In genomic region chr8:105483212-105484029, GRCm38 (mm10) we compare ENCODE assay signal across 8 mouse cellular contexts. TPM values are rescaled to one million over a fixed set of nuclear protein-coding genes. Genes with fewer than 3 reads are reported as not detected.
DNase-seq lines count a peak whose midpoint lies in the region; ATAC-seq and TF ChIP-seq lines count a peak whose summit lies in the region.

No protein-coding gene starts in this region.

- no peak for DNase-seq in kidney, adult 11 months
- DNase-seq in brain, embryonic 14.5 days (ENCODE audit: low read depth), result no peak
- DNase-seq in heart, embryonic 10.5 days (ENCODE audit: low spot score), result no peak
- DNase-seq in limb, embryonic 10.5 days (ENCODE audit: low spot score), result peak; percentile 70
- no peak for DNase-seq in spleen, adult 12 weeks (ENCODE audit: low spot score)

- H3K9ac ChIP-seq in kidney, embryonic 15.5 days, result no peak overlapping the region
- no peak overlapping the region for H3K9ac ChIP-seq in midbrain, embryonic 13.5 days (replicated peaks)

- H3K4me1 ChIP-seq in kidney, embryonic 15.5 days, result peaks cover 19% of the 10 kb centered on the region
- H3K4me1 ChIP-seq in heart, embryonic 10.5 days, result peaks cover 35% of the 10 kb centered on the region
- H3K4me1 ChIP-seq in limb, embryonic 10.5 days, result peaks cover 38% of the 10 kb centered on the region
- peaks cover 22% of the 10 kb centered on the region for H3K4me1 ChIP-seq in midbrain, embryonic 13.5 days (replicated peaks)

- 35% methylated on average over 14 of the region's 14 CpGs for WGBS in kidney, embryonic 15.5 days
- 28% methylated on average over 14 of the region's 14 CpGs for WGBS in heart, embryonic 10.5 days
- 22% methylated on average over 14 of the region's 14 CpGs for WGBS in limb, embryonic 10.5 days
- 31% methylated on average over 14 of the region's 14 CpGs for WGBS in midbrain, embryonic 13.5 days

- peak; percentile 70 for TF ChIP-seq CTCF in brain, embryonic 14.5 days (IDR thresholded peaks at IDR 0.05; ENCODE audit: borderline replicate concordance, extremely low read depth, insufficient read depth, insufficient read length)

- peak; percentile 59 for ATAC-seq in kidney, embryonic 15.5 days (replicated peaks; ENCODE audit: low FRiP score)
- ATAC-seq in midbrain, embryonic 13.5 days, result peak; percentile 65
- ATAC-seq in monocyte, adult 5-6 weeks (replicated peaks; ENCODE audit: insufficient number of reproducible peaks, low FRiP score, low TSS enrichment, poor library complexity, severe bottlenecking), result no peak

- no peak overlapping the region for H3K4me3 ChIP-seq in kidney, embryonic 15.5 days (replicated peaks)
- no peak overlapping the region for H3K4me3 ChIP-seq in heart, embryonic 10.5 days
- no peak overlapping the region for H3K4me3 ChIP-seq in limb, embryonic 10.5 days
- no peak overlapping the region for H3K4me3 ChIP-seq in midbrain, embryonic 13.5 days (replicated peaks)

- no peak for TF ChIP-seq POLR2A in brain, embryonic 14.5 days (IDR thresholded peaks at IDR 0.05; ENCODE audit: borderline replicate concordance, extremely low read depth, insufficient read depth, insufficient read length, poor library complexity, severe bottlenecking)

- peaks cover 28% of the 10 kb centered on the region for H3K36me3 ChIP-seq in kidney, embryonic 15.5 days
- H3K36me3 ChIP-seq in heart, embryonic 10.5 days, result 0 out of 2 replicates have a peak, but pooled peaks cover 8% of the 10 kb centered on the region
- H3K36me3 ChIP-seq in limb, embryonic 10.5 days, result peaks cover 11% of the 10 kb centered on the region; the same call in 1 of the 2 replicates
- H3K36me3 ChIP-seq in midbrain, embryonic 13.5 days, result peaks cover 13% of the 10 kb centered on the region; the same call in 1 of the 2 replicates

- H3K4me2 ChIP-seq in kidney, embryonic 15.5 days, result no peak overlapping the region
- H3K4me2 ChIP-seq in midbrain, embryonic 13.5 days (replicated peaks), result no peak overlapping the region

- H3K27ac ChIP-seq in kidney, embryonic 15.5 days, result no peak overlapping the region
- 0 out of 2 replicates have a peak overlapping the region, but pooled peaks have one; percentile 26 for H3K27ac ChIP-seq in heart, embryonic 10.5 days
- peak overlapping the region; percentile 51; the same call in 1 of the 2 replicates for H3K27ac ChIP-seq in limb, embryonic 10.5 days
- no peak overlapping the region for H3K27ac ChIP-seq in midbrain, embryonic 13.5 days

- H3K27me3 ChIP-seq in kidney, embryonic 15.5 days, result no peaks in the 10 kb centered on the region
- H3K27me3 ChIP-seq in heart, embryonic 10.5 days (ENCODE audit: insufficient read depth, poor library complexity, severe bottlenecking), result no peaks in the 10 kb centered on the region
- H3K27me3 ChIP-seq in limb, embryonic 10.5 days (ENCODE audit: low read depth, poor library complexity, severe bottlenecking), result no peaks in the 10 kb centered on the region
- H3K27me3 ChIP-seq in midbrain, embryonic 13.5 days, result no peaks in the 10 kb centered on the region

- no peaks in the 10 kb centered on the region for H3K9me3 ChIP-seq in kidney, embryonic 15.5 days (replicated peaks)
- H3K9me3 ChIP-seq in heart, embryonic 10.5 days, result no peaks in the 10 kb centered on the region
- no peaks in the 10 kb centered on the region for H3K9me3 ChIP-seq in limb, embryonic 10.5 days (replicated peaks)
- H3K9me3 ChIP-seq in midbrain, embryonic 13.5 days, result no peaks in the 10 kb centered on the region

RNA-seq across cellular contexts. Expression of gene Tppp3, which starts 12.1 kb away (rescaled TPM):
- 30.7 and 38.3 TPM in 2 replicates for polyA plus RNA-seq in kidney, embryonic 15.5 days (2015; fragmentation: Nextera tagmentation; extraction: Ambion mirVana)
- polyA plus RNA-seq in brain, embryonic 14.5 days (2012; rRNA removed), result 62.7 and 89.6 TPM in 2 replicates
- polyA plus RNA-seq in heart, embryonic 10.5 days (2016; fragmentation: Nextera tagmentation; extraction: Ambion mirVana), result 25.5 and 28.4 TPM in 2 replicates
- 8.4 and 13.5 TPM in 2 replicates for polyA plus RNA-seq in limb, embryonic 10.5 days (2016; fragmentation: Nextera tagmentation; extraction: Ambion mirVana)
- polyA plus RNA-seq in midbrain, embryonic 13.5 days (2015; fragmentation: Nextera tagmentation; extraction: Ambion mirVana), result 93.1 and 111 TPM in 2 replicates
- 164 to 258 TPM (median 248 TPM) in 3 replicates for total RNA-seq in monocyte, adult 5-6 weeks (2017)

RNA-seq across cellular contexts. Expression of gene Zdhhc1, which starts 13.3 kb away (rescaled TPM):
- polyA plus RNA-seq in kidney, embryonic 15.5 days (2015; fragmentation: Nextera tagmentation; extraction: Ambion mirVana), result 39.2 and 43.7 TPM in 2 replicates
- 40.0 and 46.2 TPM in 2 replicates for polyA plus RNA-seq in brain, embryonic 14.5 days (2012; rRNA removed)
- polyA plus RNA-seq in heart, embryonic 10.5 days (2016; fragmentation: Nextera tagmentation; extraction: Ambion mirVana), result 16.1 and 21.6 TPM in 2 replicates
- polyA plus RNA-seq in limb, embryonic 10.5 days (2016; fragmentation: Nextera tagmentation; extraction: Ambion mirVana), result 18.9 and 25.3 TPM in 2 replicates
- 26.2 and 31.3 TPM in 2 replicates for polyA plus RNA-seq in midbrain, embryonic 13.5 days (2015; fragmentation: Nextera tagmentation; extraction: Ambion mirVana)
- total RNA-seq in monocyte, adult 5-6 weeks (2017), result 0.43 to 0.49 TPM (median 0.48 TPM) in 3 replicates

RNA-seq across cellular contexts. Expression of gene Hsd11b2, which starts 35.1 kb away (rescaled TPM):
- 30.0 and 35.6 TPM in 2 replicates for polyA plus RNA-seq in kidney, embryonic 15.5 days (2015; fragmentation: Nextera tagmentation; extraction: Ambion mirVana)
- polyA plus RNA-seq in brain, embryonic 14.5 days (2012; rRNA removed), result 8.3 and 12.1 TPM in 2 replicates
- 14.8 and 37.5 TPM in 2 replicates for polyA plus RNA-seq in heart, embryonic 10.5 days (2016; fragmentation: Nextera tagmentation; extraction: Ambion mirVana)
- polyA plus RNA-seq in limb, embryonic 10.5 days (2016; fragmentation: Nextera tagmentation; extraction: Ambion mirVana), result 78.2 and 83.2 TPM in 2 replicates
- polyA plus RNA-seq in midbrain, embryonic 13.5 days (2015; fragmentation: Nextera tagmentation; extraction: Ambion mirVana), result 11.6 and 16.9 TPM in 2 replicates
- not detected in 3 replicates for total RNA-seq in monocyte, adult 5-6 weeks (2017)

Comparison
In these comparisons a context has a peak if more than half of its experiments do, and no peak if none do; other contexts are left out.
1. H3K27ac ChIP-seq: peak in heart, embryonic 10.5 days (single experiment) and limb, embryonic 10.5 days (single experiment); none in kidney, embryonic 15.5 days (single experiment) and midbrain, embryonic 13.5 days (single experiment).